Mouse (Mus musculus) liver, embryonic 14.5 days (tissue): ENCODE measurements at regions not wholly inside any gene's neighbourhood (a gene's known extent, or its start where the extent isn't known, plus 50 kb on each side); places are given as distances from the start of the nearest gene placed in this dataset.
"Not testable (repeated sequence)": the region's sequence is repeated elsewhere in the genome, so short reads cannot be mapped to it uniquely, and the experiment has no call there.

ENCODE experiments used
- ATAC-seq: fragments of 200-750 bp; cut with Nextera tagmentation; 2 replicates; pipeline ENCODE4 v1.8.0; 2017; ENCODE audit warnings: moderate number of reproducible peaks, mild to moderate bottlenecking, moderate library complexity; ENCODE audit not compliant: insufficient read depth
- DNase-seq, 3 experiments: peaks; one replicate each; pipeline ENCODE4 v3.0.0-alpha.2; 2012 to 2013; ENCODE audit warnings: low read depth in 3 of 3, low spot score in 3 of 3
- H3K27ac ChIP-seq: fragments of 300-500 bp; sonication (generic); 2 replicates; pipeline ENCODE4 v1.5.1; 2014; ENCODE audit warnings: moderate library complexity, mild to moderate bottlenecking, control low read depth, inconsistent platforms
- H3K27me3 ChIP-seq: fragments of 300-500 bp; sonication (generic); 2 replicates; pipeline ENCODE4 v1.6.1; 2014; ENCODE audit warnings: mild to moderate bottlenecking, low read length, moderate library complexity; ENCODE audit not compliant: control insufficient read depth, insufficient read depth
- H3K36me3 ChIP-seq: fragments of 300-500 bp; sonication (generic); replicated peaks from 2 replicates; pipeline ENCODE4 v1.6.1; 2014; ENCODE audit warnings: low read depth; ENCODE audit not compliant: control insufficient read depth, insufficient read depth
- H3K4me1 ChIP-seq, 2 experiments: fragments of 200-500 bp in 1 of 2; fragments of 300-500 bp in 1 of 2; sonication (generic) in 1 of 2; replicated peaks; 2 replicates each; pipeline ENCODE4 v1.6.1; 2012 to 2014; ENCODE audit warnings: antibody characterized with exemption in 1 of 2, inconsistent platforms in 1 of 2, low read length in 1 of 2; ENCODE audit not compliant: control insufficient read depth in 2 of 2, insufficient read depth in 2 of 2
- H3K4me2 ChIP-seq: fragments of 300-500 bp; sonication (generic); 2 replicates; pipeline ENCODE4 v1.6.1; 2014; ENCODE audit warnings: low read depth, mild to moderate bottlenecking, control low read depth, moderate library complexity
- H3K4me3 ChIP-seq, 2 experiments: fragments of 200-500 bp in 1 of 2; fragments of 300-500 bp in 1 of 2; sonication (generic) in 1 of 2; 2 replicates each; pipeline ENCODE4 v1.5.1; 2012 to 2014; ENCODE audit warnings: low read depth in 2 of 2, low read length in 2 of 2, mild to moderate bottlenecking in 2 of 2, control low read depth in 1 of 2, inconsistent platforms in 1 of 2, moderate library complexity in 1 of 2; ENCODE audit not compliant: insufficient read depth in 1 of 2
- H3K9ac ChIP-seq: fragments of 300-500 bp; sonication (generic); replicated peaks from 2 replicates; pipeline ENCODE4 v1.6.1; 2014; ENCODE audit warnings: mild to moderate bottlenecking, control low read depth, moderate library complexity
- H3K9me3 ChIP-seq: fragments of 300-500 bp; sonication (generic); 2 replicates; pipeline ENCODE4 v1.6.1; 2016; ENCODE audit warnings: low read length, mixed read lengths; ENCODE audit not compliant: control insufficient read depth
- CTCF ChIP-seq: IDR thresholded peaks from 2 replicates; pipeline ENCODE4 v1.5.1; 2016; ENCODE audit warnings: antibody characterized with exemption, low read depth, control low read depth
- EP300 ChIP-seq: IDR thresholded peaks from 2 replicates; pipeline ENCODE4 v1.6.1; 2016; ENCODE audit warnings: antibody characterized with exemption, low read depth
- WGBS: fragments of 180-500 bp; shearing (Covaris S2); extraction: QIAGEN DNeasy Blood & Tissue Kit; methylation state at CpG from one replicate; pipeline ENCODE4 v1.1.7; 2014; ENCODE audit not compliant: insufficient replicate concordance; 5-methylcytosine and 5-hydroxymethylcytosine counted together

GRCm38 (mm10) chr3:6926737-6927136, 306.5 kb upstream of the 1700008P02Rik start:
- H3K4me2 ChIP-seq: no peak overlapping the region
- no peaks in the 10 kb centered on the region for H3K27me3 ChIP-seq
- DNase-seq: no peak
- ATAC-seq: no peak
- H3K4me1 ChIP-seq: no peaks in the 10 kb centered on the region
- no peak overlapping the region for H3K27ac ChIP-seq
- 29% methylated on average over 1 of the region's 1 CpGs for WGBS
- no peaks in the 10 kb centered on the region for H3K36me3 ChIP-seq
- TF ChIP-seq CTCF: no peak
- TF ChIP-seq EP300: no peak
- no peaks in the 10 kb centered on the region for H3K9me3 ChIP-seq
- no peak overlapping the region for H3K9ac ChIP-seq
- no peak overlapping the region for H3K4me3 ChIP-seq

GRCm38 (mm10) chr3:6922647-6923046, 302.4 kb upstream of the 1700008P02Rik start:
- ATAC-seq, H3K36me3 ChIP-seq, H3K27me3 ChIP-seq, H3K9me3 ChIP-seq, H3K4me2 ChIP-seq, H3K4me1 ChIP-seq, DNase-seq, H3K4me3 ChIP-seq, H3K9ac ChIP-seq, H3K27ac ChIP-seq: not testable (repeated sequence)
- 27% methylated on average over 2 of the region's 2 CpGs for WGBS

GRCm38 (mm10) chr3:6920253-6920652, 300.0 kb upstream of the 1700008P02Rik start:
- no peak for TF ChIP-seq EP300
- no peak for TF ChIP-seq CTCF
- 61% methylated on average over 3 of the region's 3 CpGs for WGBS
- H3K36me3 ChIP-seq: no peaks in the 10 kb centered on the region
- DNase-seq (no peak), ATAC-seq (no peak)
- no peak overlapping the region for H3K4me3 ChIP-seq
- H3K4me2 ChIP-seq: no peak overlapping the region
- H3K9ac ChIP-seq: no peak overlapping the region
- no peak overlapping the region for H3K27ac ChIP-seq
- no peaks in the 10 kb centered on the region for H3K27me3 ChIP-seq
- H3K9me3 ChIP-seq: no peaks in the 10 kb centered on the region
- no peaks in the 10 kb centered on the region for H3K4me1 ChIP-seq

GRCm38 (mm10) chr3:6887936-6888335, 267.7 kb upstream of the 1700008P02Rik start:
- H3K4me3 ChIP-seq: no peak overlapping the region
- H3K4me1 ChIP-seq: no peaks in the 10 kb centered on the region
- H3K27me3 ChIP-seq: no peaks in the 10 kb centered on the region
- H3K9ac ChIP-seq: no peak overlapping the region
- no peaks in the 10 kb centered on the region for H3K9me3 ChIP-seq
- no peak overlapping the region for H3K27ac ChIP-seq
- 22% methylated on average over 1 of the region's 1 CpGs for WGBS
- H3K4me2 ChIP-seq: no peak overlapping the region
- ATAC-seq (no peak), DNase-seq (no peak)
- no peaks in the 10 kb centered on the region for H3K36me3 ChIP-seq
- TF ChIP-seq EP300 (no peak), CTCF (no peak)

GRCm38 (mm10) chr3:6887053-6887700, 266.9 kb upstream of the 1700008P02Rik start:
- H3K9ac ChIP-seq: no peak overlapping the region
- H3K27ac ChIP-seq: no peak overlapping the region
- H3K9me3 ChIP-seq: no peaks in the 10 kb centered on the region
- H3K4me1 ChIP-seq: no peaks in the 10 kb centered on the region
- H3K4me2 ChIP-seq: no peak overlapping the region
- H3K36me3 ChIP-seq: no peaks in the 10 kb centered on the region
- no peak for ATAC-seq
- TF ChIP-seq CTCF (no peak), EP300 (no peak)
- DNase-seq: no peak
- WGBS: 60% methylated on average over 7 of the region's 7 CpGs
- no peak overlapping the region for H3K4me3 ChIP-seq
- H3K27me3 ChIP-seq: no peaks in the 10 kb centered on the region
